Mouse (Mus musculus) limb, embryonic 14.5 days (tissue): Measurements from ENCODE around the gene Fgfr2. TPM values are rescaled to one million over a fixed set of nuclear protein-coding genes. Genes with fewer than 3 reads are reported as not detected.

Experiments used
- ATAC-seq: fragments of 200-750 bp; cut with Nextera tagmentation; 2 replicates; pipeline ENCODE4 v1.8.0; 2017; ENCODE audit warnings: low read depth, moderate number of reproducible peaks, moderate TSS enrichment; ENCODE audit not compliant: low FRiP score
- DNase-seq: peaks from one replicate; pipeline ENCODE4 v3.0.0-alpha.2; 2015; ENCODE audit warnings: low spot score
- H3K27ac ChIP-seq: fragments of 300-500 bp; sonication (generic); replicated peaks from 2 replicates; pipeline ENCODE4 v1.5.1; 2014; ENCODE audit warnings: low read depth, mild to moderate bottlenecking, low read length, moderate library complexity, mixed read lengths
- H3K27me3 ChIP-seq: fragments of 300-500 bp; sonication (generic); 2 replicates; pipeline ENCODE4 v1.6.1; 2014; ENCODE audit warnings: low read length, mixed read lengths; ENCODE audit not compliant: control insufficient read depth, insufficient read depth
- H3K36me3 ChIP-seq: fragments of 300-500 bp; sonication (generic); 2 replicates; pipeline ENCODE4 v1.6.1; 2014; ENCODE audit warnings: mild to moderate bottlenecking, low read length, moderate library complexity, mixed read lengths; ENCODE audit not compliant: control insufficient read depth, insufficient read depth
- H3K4me1 ChIP-seq: fragments of 300-500 bp; sonication (generic); 2 replicates; pipeline ENCODE4 v1.6.1; 2014; ENCODE audit warnings: antibody characterized with exemption, low read length, mixed read lengths; ENCODE audit not compliant: control insufficient read depth, insufficient read depth
- H3K4me2 ChIP-seq: fragments of 300-500 bp; sonication (generic); replicated peaks from 2 replicates; pipeline ENCODE4 v1.6.1; 2014; ENCODE audit warnings: low read depth, mild to moderate bottlenecking, low read length, moderate library complexity; ENCODE audit not compliant: severe bottlenecking
- H3K4me3 ChIP-seq: fragments of 300-500 bp; sonication (generic); replicated peaks from 2 replicates; pipeline ENCODE4 v1.5.1; 2014; ENCODE audit warnings: low read length
- H3K9ac ChIP-seq: fragments of 300-500 bp; sonication (generic); 2 replicates; pipeline ENCODE4 v1.6.1; 2014; ENCODE audit warnings: mild to moderate bottlenecking, low read depth, low read length, moderate library complexity; ENCODE audit not compliant: severe bottlenecking
- H3K9me3 ChIP-seq: fragments of 300-500 bp; sonication (generic); 2 replicates; pipeline ENCODE4 v1.6.1; 2016; ENCODE audit warnings: low read length; ENCODE audit not compliant: control insufficient read depth
- POLR2A ChIP-seq: fragments of 200-500 bp; IDR thresholded peaks from 2 replicates; pipeline ENCODE4 v1.8.0; 2012; ENCODE audit warnings: inconsistent platforms, mild to moderate bottlenecking, moderate library complexity, borderline replicate concordance; ENCODE audit not compliant: insufficient read depth, insufficient read length; ENCODE audit errors: extremely low read depth
- WGBS: fragments of 180-500 bp; shearing (Covaris S2); extraction: QIAGEN DNeasy Blood & Tissue Kit; methylation state at CpG from one replicate; pipeline ENCODE4 v1.1.7; 2014; 5-methylcytosine and 5-hydroxymethylcytosine counted together
- polyA plus RNA-seq, 2 experiments: library from polyadenylated mRNA; depleted of rRNA in 1 of 2; stranded (reverse) in 1 of 2; unstranded in 1 of 2; fragments of >200 nt; fragmentation: Nextera tagmentation in 1 of 2; extraction: Ambion mirVana in 1 of 2; gene quantifications; 2 replicates each; pipeline versions ENCODE4 v1.2.1 to v1.2.3; 2012 to 2014

Gene Fgfr2
- polyA plus RNA-seq, 2 experiments: 131 to 133 TPM

DNA sequence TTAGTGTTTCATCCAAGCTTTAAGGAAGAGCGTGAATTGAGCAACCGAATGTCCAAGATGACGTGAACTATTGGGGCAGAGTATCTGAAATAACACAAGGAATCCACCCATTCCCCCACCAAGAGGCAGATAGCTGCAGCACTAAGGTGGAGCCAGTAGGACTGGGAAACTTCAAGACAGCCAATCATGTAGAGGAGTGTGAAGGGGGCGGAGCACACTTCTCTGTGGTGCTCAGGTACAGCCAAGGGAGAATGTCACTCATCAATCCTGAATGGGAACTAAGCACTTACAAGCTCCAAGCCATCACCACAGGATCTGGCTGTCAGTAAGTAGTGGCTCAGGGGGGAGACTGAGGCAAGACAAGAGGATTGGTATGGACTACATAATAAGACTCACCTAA lies 32.5 kb downstream of the Fgfr2 start:
- DNase-seq: no peak
- no peak overlapping the region for H3K27ac ChIP-seq
- H3K9me3 ChIP-seq: no peaks in the 10 kb centered on the region
- TF ChIP-seq POLR2A: no peak
- 96% methylated on average over 4 of the region's 4 CpGs for WGBS
- H3K9ac ChIP-seq: no peak overlapping the region
- no peak overlapping the region for H3K4me3 ChIP-seq
- no peak for ATAC-seq
- H3K4me1 ChIP-seq: peaks cover 20% of the 10 kb centered on the region
- H3K4me2 ChIP-seq: no peak overlapping the region
- H3K27me3 ChIP-seq: no peaks in the 10 kb centered on the region
- H3K36me3 ChIP-seq: peaks cover under 1% of the 10 kb centered on the region; the same call in 1 of the 2 replicates

GRCm38 (mm10) chr7:133089621-133090260 lies 33.4 kb downstream of the Fgfr2 start:
- Histone ChIP-seq H3K9me3 (no peaks in the 10 kb centered on the region), H3K36me3 (no peaks in the 10 kb centered on the region), H3K4me1 (peaks cover 20% of the 10 kb centered on the region), H3K27ac (no peak overlapping the region), H3K4me2 (no peak overlapping the region), H3K4me3 (no peak overlapping the region), H3K27me3 (no peaks in the 10 kb centered on the region), H3K9ac (no peak overlapping the region)
- 85% methylated on average over 11 of the region's 11 CpGs for WGBS
- TF ChIP-seq POLR2A: no peak
- DNase-seq (no peak), ATAC-seq (no peak)

GRCm38 (mm10) chr7:133088830-133089261 lies 34.3 kb downstream of the Fgfr2 start:
- no peaks in the 10 kb centered on the region for H3K9me3 ChIP-seq
- no peak overlapping the region for H3K9ac ChIP-seq
- no peaks in the 10 kb centered on the region for H3K36me3 ChIP-seq
- TF ChIP-seq POLR2A: no peak
- no peak overlapping the region for H3K4me3 ChIP-seq
- ATAC-seq: peak; percentile 30; the same call in 1 of the 2 replicates
- WGBS: 53% methylated on average over 11 of the region's 11 CpGs
- peak; percentile 48 for DNase-seq
- H3K4me1 ChIP-seq: peaks cover 18% of the 10 kb centered on the region
- H3K27ac ChIP-seq: 0 out of 2 replicates have a peak overlapping the region, but pooled peaks have one; percentile 50
- no peaks in the 10 kb centered on the region for H3K27me3 ChIP-seq
- no peak overlapping the region for H3K4me2 ChIP-seq

GRCm38 (mm10) chr7:133088411-133088810 lies 34.7 kb downstream of the Fgfr2 start:
- DNase-seq: no peak
- Histone ChIP-seq H3K9ac (no peak overlapping the region), H3K4me3 (no peak overlapping the region), H3K27me3 (no peaks in the 10 kb centered on the region), H3K27ac (no peak overlapping the region), H3K9me3 (no peaks in the 10 kb centered on the region), H3K4me1 (peaks cover 14% of the 10 kb centered on the region), H3K36me3 (no peaks in the 10 kb centered on the region), H3K4me2 (no peak overlapping the region)
- 62% methylated on average over 4 of the region's 4 CpGs for WGBS
- no peak for TF ChIP-seq POLR2A
- ATAC-seq: no peak

DNA sequence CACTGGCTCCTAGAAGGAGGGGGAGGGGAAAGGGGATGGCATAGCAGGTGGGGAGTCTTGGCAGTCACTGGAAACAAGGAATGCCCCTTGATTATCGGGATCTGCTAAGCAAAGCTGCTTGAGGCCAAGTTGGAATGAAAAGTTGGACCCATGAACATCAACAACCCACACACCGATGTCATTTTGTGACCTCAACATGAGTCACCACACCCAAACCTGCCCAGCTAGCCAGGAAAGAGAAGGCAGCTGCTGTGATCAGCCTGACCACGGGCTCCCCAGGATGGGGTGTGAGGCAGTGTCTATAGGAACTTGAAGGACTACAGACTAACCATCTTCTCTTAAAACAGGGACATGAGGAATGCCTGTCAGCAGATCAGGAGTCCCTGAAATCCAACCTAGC lies 37.7 kb downstream of the Fgfr2 start:
- H3K36me3 ChIP-seq: 0 out of 2 replicates have a peak, but pooled peaks cover 5% of the 10 kb centered on the region
- no peak overlapping the region for H3K4me2 ChIP-seq
- DNase-seq: no peak
- no peak overlapping the region for H3K27ac ChIP-seq
- no peaks in the 10 kb centered on the region for H3K27me3 ChIP-seq
- H3K4me3 ChIP-seq: no peak overlapping the region
- ATAC-seq: no peak
- TF ChIP-seq POLR2A: no peak
- no peak overlapping the region for H3K9ac ChIP-seq
- WGBS: 85% methylated on average over 3 of the region's 3 CpGs
- H3K9me3 ChIP-seq: no peaks in the 10 kb centered on the region
- H3K4me1 ChIP-seq: peaks cover 11% of the 10 kb centered on the region; the same call in 1 of the 2 replicates
